Mouse (Mus musculus) cortical plate, adult 2 months (tissue): ENCODE data around the gene Zbtb20.

ENCODE experiments used
- CTCF ChIP-seq: fragments of 200-500 bp; IDR thresholded peaks from 2 replicates; pipeline ENCODE4 v1.5.1; 2011; ENCODE audit warnings: mild to moderate bottlenecking, control low read depth, low read length; ENCODE audit not compliant: insufficient read depth; ENCODE audit errors: extremely low read depth
- POLR2A ChIP-seq: fragments of 200-500 bp; IDR thresholded peaks from 2 replicates; pipeline ENCODE4 v1.6.1; 2011; ENCODE audit warnings: mild to moderate bottlenecking, low read length, control low read depth; ENCODE audit not compliant: insufficient read depth; ENCODE audit errors: extremely low read depth

GRCm38 (mm10) chr16:43506189-43506751, 630.6 kb downstream of the Zbtb20 start:
- TF ChIP-seq CTCF, result no peak
- TF ChIP-seq POLR2A, result no peak
